Mouse (Mus musculus) midbrain, embryonic 11.5 days (tissue): Measurements from ENCODE around the gene Mttp. TPM values are rescaled to one million over a fixed set of nuclear protein-coding genes. Genes with fewer than 3 reads are reported as not detected.

Experiments
- ATAC-seq: fragments of 200-750 bp; cut with Nextera tagmentation; 2 replicates; pipeline ENCODE4 v1.8.0; 2017; ENCODE audit warnings: moderate TSS enrichment, moderate library complexity; ENCODE audit not compliant: low FRiP score
- DNase-seq: peaks from one replicate; pipeline ENCODE4 v3.0.0; 2015; ENCODE audit warnings: low spot score; ENCODE audit errors: missing footprints
- H3K27ac ChIP-seq: fragments of 300-500 bp; sonication (generic); 2 replicates; pipeline ENCODE4 v1.5.1; 2014; ENCODE audit warnings: low read depth, low read length
- H3K27me3 ChIP-seq: fragments of 300-500 bp; sonication (generic); 2 replicates; pipeline ENCODE4 v1.6.1; 2014; ENCODE audit warnings: mild to moderate bottlenecking, low read length, moderate library complexity, mixed read lengths; ENCODE audit not compliant: control insufficient read depth, insufficient read depth
- H3K36me3 ChIP-seq: fragments of 300-500 bp; sonication (generic); 2 replicates; pipeline ENCODE4 v1.6.1; 2014; ENCODE audit warnings: mild to moderate bottlenecking, low read length, moderate library complexity, mixed read lengths; ENCODE audit not compliant: control insufficient read depth, insufficient read depth
- H3K4me1 ChIP-seq: fragments of 300-500 bp; sonication (generic); 2 replicates; pipeline ENCODE4 v1.6.1; 2014; ENCODE audit warnings: low read length; ENCODE audit not compliant: control insufficient read depth, insufficient read depth
- H3K4me2 ChIP-seq: fragments of 300-500 bp; sonication (generic); 2 replicates; pipeline ENCODE4 v1.6.1; 2014; ENCODE audit warnings: mild to moderate bottlenecking, moderate library complexity
- H3K4me3 ChIP-seq: fragments of 300-500 bp; sonication (generic); 2 replicates; pipeline ENCODE4 v1.5.1; 2014; ENCODE audit warnings: low read depth, low read length
- H3K9ac ChIP-seq: fragments of 300-500 bp; sonication (generic); 2 replicates; pipeline ENCODE4 v1.6.1; 2014; ENCODE audit warnings: low read length
- H3K9me3 ChIP-seq: fragments of 300-500 bp; sonication (generic); 2 replicates; pipeline ENCODE4 v1.6.1; 2016; ENCODE audit warnings: low read length; ENCODE audit not compliant: control insufficient read depth
- WGBS: fragments of 180-500 bp; shearing (Covaris S2); extraction: QIAGEN DNeasy Blood & Tissue Kit; methylation state at CpG from one replicate; pipeline ENCODE4 v1.1.7; 2014; 5-methylcytosine and 5-hydroxymethylcytosine counted together
- polyA plus RNA-seq: library from polyadenylated mRNA; unstranded; fragments of >200 nt; fragmentation: Nextera tagmentation; extraction: Ambion mirVana; gene quantifications from 2 replicates; pipeline ENCODE4 v1.2.1, GENCODE M21; 2014

Mttp gene
- polyA plus RNA-seq, 1 experiment from 2014 or later, result 10.0 TPM

- H3K27ac ChIP-seq, result no peak overlapping the region
- H3K4me3 ChIP-seq, result no peak overlapping the region
- no peaks in the 10 kb centered on the region for H3K36me3 ChIP-seq
- ATAC-seq, result peak; percentile 48; the same call in 1 of the 2 replicates
- no peaks in the 10 kb centered on the region for H3K4me1 ChIP-seq
- 65% methylated on average over 4 of the region's 4 CpGs for WGBS
- H3K9ac ChIP-seq, result no peak overlapping the region
- H3K27me3 ChIP-seq, result no peaks in the 10 kb centered on the region
- DNase-seq, result no peak
- no peak overlapping the region for H3K4me2 ChIP-seq
- H3K9me3 ChIP-seq, result no peaks in the 10 kb centered on the region
Observed at GRCm38 (mm10) chr3:138162553-138163183, 17.9 kb upstream of the Mttp start.

GRCm38 (mm10) chr3:138161623-138162022 is 16.9 kb upstream of the Mttp start:
- ATAC-seq (no peak), DNase-seq (no peak)
- Histone ChIP-seq H3K27ac (no peak overlapping the region), H3K4me2 (no peak overlapping the region), H3K9ac (no peak overlapping the region), H3K27me3 (no peaks in the 10 kb centered on the region), H3K4me3 (no peak overlapping the region), H3K4me1 (no peaks in the 10 kb centered on the region), H3K9me3 (no peaks in the 10 kb centered on the region), H3K36me3 (no peaks in the 10 kb centered on the region)
- 87% methylated on average over 10 of the region's 10 CpGs for WGBS

- Histone ChIP-seq H3K4me2 (no peak overlapping the region), H3K36me3 (peaks cover 4% of the 10 kb centered on the region; the same call in 1 of the 2 replicates), H3K4me1 (no peaks in the 10 kb centered on the region), H3K9ac (no peak overlapping the region), H3K4me3 (no peak overlapping the region), H3K27me3 (no peaks in the 10 kb centered on the region), H3K27ac (no peak overlapping the region), H3K9me3 (no peaks in the 10 kb centered on the region)
- no peak for DNase-seq
- WGBS, result 72% methylated on average over 10 of the region's 10 CpGs
- ATAC-seq, result no peak
Observed at GRCm38 (mm10) chr3:138156651-138157050, 11.9 kb upstream of the Mttp start.

GRCm38 (mm10) chr3:138155062-138155461 is 10.3 kb upstream of the Mttp start:
- no peak overlapping the region for H3K9ac ChIP-seq
- no peak overlapping the region for H3K27ac ChIP-seq
- no peaks in the 10 kb centered on the region for H3K9me3 ChIP-seq
- no peak overlapping the region for H3K4me2 ChIP-seq
- DNase-seq (no peak), ATAC-seq (no peak)
- H3K4me1 ChIP-seq, result no peaks in the 10 kb centered on the region
- H3K27me3 ChIP-seq, result no peaks in the 10 kb centered on the region
- no peak overlapping the region for H3K4me3 ChIP-seq
- 93% methylated on average over 4 of the region's 4 CpGs for WGBS
- peaks cover 4% of the 10 kb centered on the region; the same call in 1 of the 2 replicates for H3K36me3 ChIP-seq

GRCm38 (mm10) chr3:138148811-138149210 is 4.0 kb upstream of the Mttp start:
- DNase-seq (no peak), ATAC-seq (no peak)
- peaks cover 8% of the 10 kb centered on the region for H3K36me3 ChIP-seq
- H3K9ac ChIP-seq, result no peak overlapping the region
- H3K9me3 ChIP-seq, result no peaks in the 10 kb centered on the region
- no peaks in the 10 kb centered on the region for H3K4me1 ChIP-seq
- WGBS, result 93% methylated on average over 2 of the region's 2 CpGs
- no peak overlapping the region for H3K27ac ChIP-seq
- no peak overlapping the region for H3K4me2 ChIP-seq
- no peak overlapping the region for H3K4me3 ChIP-seq
- H3K27me3 ChIP-seq, result no peaks in the 10 kb centered on the region

- H3K27ac ChIP-seq, result peak overlapping the region; percentile 98
- no peak for ATAC-seq
Observed at GRCm38 (mm10) chr3:138144060-138144641, 617 bp downstream of the Mttp start.

GRCm38 (mm10) chr3:138143315-138144059 is 1.3 kb downstream of the Mttp start, which contains the start of gene Trmt10a:
Gene Trmt10a, plus strand, starts transcription at chr3:138143448.
- peak; percentile 100 for DNase-seq
- H3K4me2 ChIP-seq, result peak within 1 kb of the TSS; percentile 62
- peak within 1 kb of the TSS; percentile 38 for H3K4me3 ChIP-seq
- H3K27me3 ChIP-seq, result no peaks in the 10 kb centered on the region
- peak within 1 kb of the TSS; percentile 98 for H3K27ac ChIP-seq
- under 1% methylated on average over 70 of the region's 70 CpGs for WGBS
- no peaks in the 10 kb centered on the region for H3K36me3 ChIP-seq
- H3K9me3 ChIP-seq, result no peaks in the 10 kb centered on the region
- H3K9ac ChIP-seq, result peak within 1 kb of the TSS; percentile 82
- H3K4me1 ChIP-seq, result no peaks in the 10 kb centered on the region
- peak; percentile 97 for ATAC-seq

More at GRCm38 (mm10) chr3:138144060-138144641, 617 bp downstream of the Mttp start:
- WGBS, result under 1% methylated on average over 18 of the region's 18 CpGs
- peak overlapping the region; percentile 62 for H3K4me2 ChIP-seq
- 0 out of 2 replicates have a peak, but pooled peaks cover 2% of the 10 kb centered on the region for H3K36me3 ChIP-seq
- no peaks in the 10 kb centered on the region for H3K4me1 ChIP-seq
- H3K27me3 ChIP-seq, result no peaks in the 10 kb centered on the region
- no peaks in the 10 kb centered on the region for H3K9me3 ChIP-seq
- peak; percentile 95 for DNase-seq
- peak overlapping the region; percentile 38 for H3K4me3 ChIP-seq
- peak overlapping the region; percentile 82 for H3K9ac ChIP-seq

GRCm38 (mm10) chr3:138142733-138143314 is 1.9 kb downstream of the Mttp start:
- ATAC-seq, result no peak
- Histone ChIP-seq H3K36me3 (no peaks in the 10 kb centered on the region), H3K4me3 (peak overlapping the region; percentile 38), H3K4me1 (no peaks in the 10 kb centered on the region), H3K9me3 (no peaks in the 10 kb centered on the region), H3K9ac (peak overlapping the region; percentile 82; the same call in 1 of the 2 replicates), H3K27me3 (no peaks in the 10 kb centered on the region), H3K27ac (peak overlapping the region; percentile 98; the same call in 1 of the 2 replicates), H3K4me2 (peak overlapping the region; percentile 44)
- 11% methylated on average over 12 of the region's 12 CpGs for WGBS
- DNase-seq, result no peak
